Comparison of ENCODE assay signal across 22 mouse cellular contexts in genomic region chr6:49823821-49824220, GRCm38 (mm10). TPM values are rescaled to one million over a fixed set of nuclear protein-coding genes. Genes with fewer than 3 reads are reported as not detected.
DNase-seq lines count a peak whose midpoint lies in the region; ATAC-seq and TF ChIP-seq lines count a peak whose summit lies in the region.
"Had no signal": no experiment of that assay in that cellular context is flagged by ENCODE, and none has a peak within 500 bp of the region (broad histone marks: within the 10 kb centered on the region; RNA-seq: fewer than 3 reads in every experiment).

No protein-coding gene starts in this region.

- H3K4me3 ChIP-seq in hindbrain, embryonic 11.5 days (ENCODE audit: low read depth, low read length): no peak overlapping the region
- H3K4me3 ChIP-seq in hindbrain, embryonic 10.5 days: no peak overlapping the region
- H3K4me3 ChIP-seq in neural tube, embryonic 12.5 days: peak overlapping the region; percentile 44
- peak overlapping the region; percentile 42; the same call in 1 of the 2 replicates for H3K4me3 ChIP-seq in hindbrain, postnatal 0 days (ENCODE audit: low read length)
- peak overlapping the region; percentile 27; the same call in 1 of the 2 replicates for H3K4me3 ChIP-seq in olfactory bulb, adult 2 months (ENCODE audit: insufficient read depth, low read depth, low read length)
- H3K4me3 ChIP-seq: embryonic facial prominence, embryonic 13.5 days; limb, embryonic 10.5 days; stomach, embryonic 15.5 days had no signal

- peaks cover 29% of the 10 kb centered on the region for H3K27me3 ChIP-seq in hindbrain, embryonic 11.5 days (ENCODE audit: control insufficient read depth, insufficient read depth, low read length)
- H3K27me3 ChIP-seq in hindbrain, embryonic 10.5 days (ENCODE audit: insufficient read depth, poor library complexity, severe bottlenecking): peaks cover 74% of the 10 kb centered on the region
- peaks cover 39% of the 10 kb centered on the region for H3K27me3 ChIP-seq in neural tube, embryonic 12.5 days (replicated peaks)
- H3K27me3 ChIP-seq in hindbrain, postnatal 0 days (ENCODE audit: insufficient read depth, low read length): peaks cover 18% of the 10 kb centered on the region

- no peak for ATAC-seq in hindbrain, embryonic 11.5 days (ENCODE audit: low FRiP score)
- no peak for ATAC-seq in neural tube, embryonic 12.5 days (ENCODE audit: low FRiP score, low read depth)
- no peak for ATAC-seq in hindbrain, postnatal 0 days
- ATAC-seq in granulocyte monocyte progenitor cell, adult 5-6 weeks (replicated peaks; ENCODE audit: poor library complexity, severe bottlenecking): no peak
- no peak for ATAC-seq in megakaryocyte-erythroid progenitor cell, adult 5-6 weeks (replicated peaks; ENCODE audit: low FRiP score, low TSS enrichment, poor library complexity, severe bottlenecking)

- H3K9me3 ChIP-seq in hindbrain, embryonic 11.5 days (ENCODE audit: control insufficient read depth, low read length): no peaks in the 10 kb centered on the region
- H3K9me3 ChIP-seq in hindbrain, embryonic 10.5 days: no peaks in the 10 kb centered on the region
- H3K9me3 ChIP-seq in neural tube, embryonic 12.5 days: no peaks in the 10 kb centered on the region
- no peaks in the 10 kb centered on the region for H3K9me3 ChIP-seq in hindbrain, postnatal 0 days (ENCODE audit: low read length)
- H3K9me3 ChIP-seq: embryonic facial prominence, embryonic 13.5 days; heart, embryonic 10.5 days; limb, embryonic 10.5 days; midbrain, embryonic 12.5 days; stomach, embryonic 15.5 days had no signal

- H3K9ac ChIP-seq in hindbrain, embryonic 11.5 days (ENCODE audit: low read depth, low read length): no peak overlapping the region
- no peak overlapping the region for H3K9ac ChIP-seq in neural tube, embryonic 12.5 days
- no peak overlapping the region for H3K9ac ChIP-seq in hindbrain, postnatal 0 days (replicated peaks; ENCODE audit: low read length)
- H3K9ac ChIP-seq: embryonic facial prominence, embryonic 13.5 days; midbrain, embryonic 12.5 days; stomach, embryonic 15.5 days had no signal

- peak; percentile 36 for DNase-seq in hindbrain, embryonic 11.5 days (ENCODE audit: low spot score)
- DNase-seq in hindbrain, embryonic 10.5 days (ENCODE audit: low spot score): no peak
- DNase-seq in neural tube, embryonic 10.5 days (ENCODE audit: extremely low spot score, low spot score): no peak
- no peak for DNase-seq in hindbrain, postnatal 0 days (ENCODE audit: low spot score)
- DNase-seq: adrenal gland, adult 2 months; cerebellum, adult 9-10 months; gastrocnemius, postnatal 36 days; kidney, adult 18-20 months; lung, adult 18-20 months; retina, postnatal 1 day; thymus, adult 18-20 months had no signal

- no peak overlapping the region for H3K4me2 ChIP-seq in hindbrain, embryonic 11.5 days (replicated peaks; ENCODE audit: low read depth, low read length)
- H3K4me2 ChIP-seq in neural tube, embryonic 12.5 days (replicated peaks): peak overlapping the region; percentile 91
- 0 out of 2 replicates have a peak overlapping the region, but pooled peaks have one; percentile 71 for H3K4me2 ChIP-seq in hindbrain, postnatal 0 days (ENCODE audit: low read depth, low read length)
- H3K4me2 ChIP-seq: embryonic facial prominence, embryonic 13.5 days; stomach, embryonic 15.5 days had no signal

- H3K36me3 ChIP-seq in hindbrain, embryonic 11.5 days (ENCODE audit: control insufficient read depth, insufficient read depth, low read length): no peaks in the 10 kb centered on the region
- H3K36me3 ChIP-seq in hindbrain, embryonic 10.5 days: no peaks in the 10 kb centered on the region
- no peaks in the 10 kb centered on the region for H3K36me3 ChIP-seq in neural tube, embryonic 12.5 days
- H3K36me3 ChIP-seq in hindbrain, postnatal 0 days (ENCODE audit: insufficient read depth, low read length): no peaks in the 10 kb centered on the region
- H3K36me3 ChIP-seq: embryonic facial prominence, embryonic 13.5 days; heart, embryonic 10.5 days; limb, embryonic 10.5 days; midbrain, embryonic 12.5 days; stomach, embryonic 15.5 days had no signal

- H3K4me1 ChIP-seq in hindbrain, embryonic 11.5 days (replicated peaks; ENCODE audit: control insufficient read depth, insufficient read depth, low read length): peaks cover 8% of the 10 kb centered on the region
- H3K4me1 ChIP-seq in hindbrain, embryonic 10.5 days (replicated peaks): peaks cover 23% of the 10 kb centered on the region
- H3K4me1 ChIP-seq in neural tube, embryonic 12.5 days: peaks cover 12% of the 10 kb centered on the region
- peaks cover 9% of the 10 kb centered on the region; the same call in 1 of the 2 replicates for H3K4me1 ChIP-seq in hindbrain, postnatal 0 days (ENCODE audit: insufficient read depth, low read length)
- H3K4me1 ChIP-seq in olfactory bulb, adult 2 months (ENCODE audit: control insufficient read depth, insufficient read depth, low read length): peaks cover 12% of the 10 kb centered on the region

- TF ChIP-seq POLR2A in olfactory bulb, adult 2 months (IDR thresholded peaks at IDR 0.05; ENCODE audit: insufficient read depth, low read depth, low read length): no peak

- WGBS in hindbrain, embryonic 11.5 days: 14% methylated on average over 2 of the region's 2 CpGs
- 21% methylated on average over 2 of the region's 2 CpGs for WGBS in hindbrain, embryonic 10.5 days
- WGBS in neural tube, embryonic 12.5 days: 16% methylated on average over 2 of the region's 2 CpGs
- 20% methylated on average over 2 of the region's 2 CpGs for WGBS in hindbrain, postnatal 0 days
- WGBS in olfactory bulb, adult 2 months: 44% methylated on average over 2 of the region's 2 CpGs

- no peak for TF ChIP-seq CTCF in hindbrain, postnatal 0 days (IDR thresholded peaks at IDR 0.05; ENCODE audit: low read depth)
- TF ChIP-seq CTCF in olfactory bulb, adult 2 months (IDR thresholded peaks at IDR 0.05; ENCODE audit: insufficient read depth, low read depth, low read length): no peak

- no peak overlapping the region for H3K27ac ChIP-seq in hindbrain, embryonic 11.5 days (ENCODE audit: low read depth, low read length)
- no peak overlapping the region for H3K27ac ChIP-seq in hindbrain, embryonic 10.5 days
- no peak overlapping the region for H3K27ac ChIP-seq in neural tube, embryonic 12.5 days
- no peak overlapping the region for H3K27ac ChIP-seq in hindbrain, postnatal 0 days
- no peak overlapping the region for H3K27ac ChIP-seq in olfactory bulb, adult 2 months (ENCODE audit: insufficient read depth, low read depth, low read length)
- H3K27ac ChIP-seq: embryonic facial prominence, embryonic 13.5 days; heart, embryonic 10.5 days; limb, embryonic 10.5 days; midbrain, embryonic 12.5 days; stomach, embryonic 15.5 days had no signal

RNA-seq across cellular contexts. Expression of gene Npy, which starts 1.3 kb away (rescaled TPM):
- 7.4 and 13.4 TPM in 2 replicates for polyA plus RNA-seq in hindbrain, embryonic 11.5 days (2014; fragmentation: Nextera tagmentation; extraction: Ambion mirVana)
- 1.6 and 1.7 TPM in 2 replicates for polyA plus RNA-seq in hindbrain, embryonic 10.5 days (2016; fragmentation: Nextera tagmentation; extraction: Ambion mirVana)
- 211 and 229 TPM in 2 replicates for polyA plus RNA-seq in neural tube, embryonic 12.5 days (2016; fragmentation: Nextera tagmentation; extraction: Ambion mirVana)
- total RNA-seq in hindbrain, postnatal 0 days (2014; rRNA removed): 74.4 and 117 TPM in 2 replicates
- 110 and 120 TPM in 2 replicates for polyA plus RNA-seq in hindbrain, postnatal 0 days (2015; fragmentation: Nextera tagmentation; extraction: Ambion mirVana)
- not detected in 2 replicates for polyA plus RNA-seq in olfactory bulb, adult 2 months (2012; ENCODE audit: insufficient read depth, insufficient read length, low replicate concordance, missing spikeins)
- not detected in 2 replicates for total RNA-seq in granulocyte monocyte progenitor cell, adult 5-6 weeks (2014; fragmentation: Nextera tagmentation)
- total RNA-seq in granulocyte monocyte progenitor cell, adult 5-6 weeks (2017): not detected in 2 replicates
- total RNA-seq in megakaryocyte-erythroid progenitor cell, adult 5-6 weeks (2014; fragmentation: Nextera tagmentation): not detected in 2 replicates
- not detected in 2 replicates for total RNA-seq in megakaryocyte-erythroid progenitor cell, adult 5-6 weeks (2017)
- total RNA-seq: gastrocnemius, postnatal 36 days; liver, adult 2 months; neutrophil, adult 5-6 weeks had no signal
- polyA plus RNA-seq: limb, embryonic 10.5 days; liver, adult 2 months had no signal

Comparison
In these comparisons a context has a peak if more than half of its experiments do, and no peak if none do; other contexts are left out.
1. H3K4me3 ChIP-seq: peak in neural tube, embryonic 12.5 days (single experiment), hindbrain, postnatal 0 days (single experiment) and olfactory bulb, adult 2 months (single experiment); none in hindbrain, embryonic 11.5 days (single experiment) and hindbrain, embryonic 10.5 days (single experiment).